Mouse (Mus musculus) C2C12 (cell line): ENCODE results near the gene Zfhx3.

Source experiments
- CEBPB ChIP-seq: IDR thresholded peaks from one replicate; pipeline ENCODE4 v1.6.1; 2011; ENCODE audit warnings: low read depth, mild to moderate bottlenecking, control low read depth, moderate library complexity
- CTCF ChIP-seq: IDR thresholded peaks from one replicate; pipeline ENCODE4 v1.5.1; 2011; ENCODE audit not compliant: control insufficient read depth, insufficient read depth, insufficient read length
- MAX ChIP-seq: IDR thresholded peaks from one replicate; pipeline ENCODE4 v1.6.1; 2011; ENCODE audit warnings: mild to moderate bottlenecking, control low read depth
- MYOD1 ChIP-seq: IDR thresholded peaks from one replicate; pipeline ENCODE4 v1.6.1; 2011; ENCODE audit warnings: low read depth; ENCODE audit not compliant: control insufficient read depth, insufficient read length
- MYOG ChIP-seq: IDR thresholded peaks from one replicate; pipeline ENCODE4 v1.6.1; 2011; ENCODE audit not compliant: control insufficient read depth, insufficient read length; ENCODE audit errors: extremely low read depth
- USF1 ChIP-seq: IDR thresholded peaks from one replicate; pipeline ENCODE4 v1.6.1; 2011; ENCODE audit warnings: low read depth, mild to moderate bottlenecking, control low read depth, moderate library complexity

GRCm38 (mm10) chr8:108937904-108938455 lies 995.5 kb downstream of the Zfhx3 start:
- TF ChIP-seq CTCF (no peak), MAX (no peak), USF1 (no peak), MYOG (no peak), MYOD1 (no peak), CEBPB (no peak)
